Mouse (Mus musculus) heart, adult 8-10 months (tissue): ENCODE measurements around the gene Adgrl1. TPM values are rescaled to one million over a fixed set of nuclear protein-coding genes. Genes with fewer than 3 reads are reported as not detected.
"Not testable (repeated sequence)": the region's sequence is repeated elsewhere in the genome, so short reads cannot be mapped to it uniquely, and the experiment has no call there.

ENCODE experiments used
- DNase-seq: peaks from one replicate; pipeline ENCODE4 v3.0.0; 2022; ENCODE audit warnings: low spot score
- total RNA-seq, 4 experiments: library from RNA; stranded (reverse); gene quantifications; 2 replicates each; pipeline ENCODE4 v1.2.4; 2022

Gene Adgrl1
- total RNA-seq, 4 experiments from 2014 or later, result 10.8 to 17.6 (median 14.2) TPM

GRCm38 (mm10) chr8:83955106-83955957 lies 55.4 kb downstream of the Adgrl1 start, which contains the start of the genes Gm10644 and Asf1b:
TSS of gene Gm10644 (minus strand) at chr8:83955205.
TSS of gene Asf1b (plus strand) at chr8:83955507.
- peak; percentile 98 for DNase-seq

GRCm38 (mm10) chr8:83955958-83956218 lies 56.0 kb downstream of the Adgrl1 start:
- DNase-seq, result no peak

GRCm38 (mm10) chr8:83956789-83957188 lies 56.9 kb downstream of the Adgrl1 start:
- no peak for DNase-seq

GRCm38 (mm10) chr8:83964015-83964765 lies 64.3 kb downstream of the Adgrl1 start:
- DNase-seq, result peak; percentile 65

DNA sequence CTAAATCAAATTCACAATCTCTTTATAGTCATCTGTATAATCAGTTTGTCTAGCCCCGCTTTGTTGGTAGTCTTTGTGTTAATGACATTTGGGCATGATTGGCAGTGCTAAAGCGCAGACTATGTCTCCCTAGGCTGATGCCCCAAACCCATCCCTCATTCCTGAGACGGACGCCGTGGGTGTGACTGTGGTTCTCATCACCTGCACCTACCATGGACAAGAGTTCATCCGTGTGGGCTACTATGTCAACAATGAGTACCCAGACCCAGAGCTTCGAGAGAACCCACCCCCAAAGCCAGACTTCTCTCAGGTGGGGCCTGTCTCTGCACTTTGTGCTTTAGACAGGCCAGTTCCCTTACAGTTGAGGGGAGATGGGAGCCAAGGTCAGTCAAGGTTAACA lies 67.8 kb downstream of the Adgrl1 start:
- DNase-seq, result no peak

DNA sequence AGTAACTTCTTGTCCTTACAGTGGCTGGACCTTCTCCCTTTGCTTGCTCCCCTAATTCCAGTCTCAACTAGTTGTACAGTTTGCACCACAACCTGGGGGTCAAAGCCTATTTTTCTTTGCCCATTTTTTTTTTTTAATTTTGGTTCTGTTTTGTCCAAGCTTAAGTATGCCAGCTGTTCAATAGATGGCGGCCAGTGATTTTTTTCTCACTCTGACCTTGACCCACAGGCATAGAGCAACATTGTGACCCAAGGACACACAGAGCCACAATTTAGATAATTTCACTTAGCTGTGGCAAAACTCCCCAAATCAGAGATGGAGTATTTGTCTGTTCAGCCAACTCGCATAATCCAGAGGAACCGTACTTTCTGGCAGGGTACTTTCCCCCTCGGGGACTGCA lies 71.2 kb downstream of the Adgrl1 start:
- no peak for DNase-seq

DNA sequence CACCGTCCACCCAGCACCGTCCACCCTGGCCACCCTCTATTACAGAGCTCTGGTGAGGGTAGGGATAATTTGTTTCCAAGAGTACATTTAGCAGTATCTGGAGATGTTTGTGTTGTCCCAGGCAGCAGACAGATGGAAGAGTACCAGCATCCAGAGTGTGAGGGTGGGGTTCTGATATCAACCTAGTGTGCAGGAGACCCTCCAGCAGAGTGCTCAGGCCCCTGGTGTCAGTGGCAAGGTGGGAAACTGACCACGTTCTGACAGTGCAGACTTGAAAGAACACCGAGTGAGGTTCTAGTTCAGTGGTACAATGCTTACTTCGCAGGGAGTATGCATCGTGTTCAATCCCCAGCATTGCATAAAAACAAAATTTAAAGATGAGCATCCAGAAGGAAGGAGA lies 71.8 kb downstream of the Adgrl1 start:
- DNase-seq, result no peak

DNA sequence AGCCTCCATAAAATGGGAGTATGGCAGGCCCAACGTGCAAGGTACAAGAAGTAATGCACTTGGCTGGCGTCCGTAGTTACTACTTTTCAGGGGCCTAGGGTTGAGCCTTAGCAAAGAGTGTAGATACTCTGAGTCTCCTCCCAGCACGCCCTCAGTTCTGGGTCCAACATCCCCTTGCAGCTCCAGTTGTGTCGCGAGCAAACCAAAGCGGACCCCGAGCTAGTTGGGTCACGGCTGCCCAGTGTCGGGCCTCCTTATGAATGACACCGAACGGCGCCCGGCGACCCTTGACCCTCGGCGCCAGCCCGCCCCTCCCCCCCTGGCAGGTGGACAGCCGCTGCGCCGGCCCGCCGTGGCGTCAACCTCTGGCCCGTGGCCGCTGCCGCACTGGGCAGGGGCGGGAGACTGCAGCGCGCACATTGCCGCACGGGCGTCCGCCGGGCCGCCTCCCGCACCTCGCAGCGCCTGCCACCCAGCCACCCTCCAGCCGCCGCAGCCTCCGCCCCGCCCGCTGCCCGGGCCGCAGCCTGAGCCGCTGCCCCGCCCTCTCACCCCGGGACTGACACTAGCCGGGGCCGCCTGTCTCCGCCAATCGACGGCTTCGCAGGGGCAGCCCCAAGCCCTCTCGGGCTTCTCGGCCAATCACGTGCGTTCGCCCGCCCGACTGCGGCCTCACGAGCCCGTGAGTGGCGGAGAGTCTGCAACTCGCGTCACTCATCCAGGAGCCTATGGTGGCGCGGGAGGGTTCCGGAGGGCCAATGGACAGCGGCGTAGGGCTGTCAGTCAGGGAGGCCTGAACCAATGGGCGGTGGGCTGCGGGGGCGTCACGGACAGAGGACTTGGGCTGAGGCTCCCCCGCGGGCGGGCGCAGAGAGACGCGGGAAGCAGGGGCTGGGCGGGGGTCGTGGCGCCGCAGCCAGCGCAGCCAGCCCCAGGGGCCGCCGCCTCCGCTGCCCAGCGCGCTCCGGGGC lies 72.5 kb downstream of the Adgrl1 start, which contains the start of gene Prkaca:
Prkaca (plus strand) TSS at position 844 of the 971 bp plus-strand sequence.
- DNase-seq, result peak; percentile 99

- no peak for DNase-seq
Measured at GRCm38 (mm10) chr8:83973161-83974031, 73.5 kb downstream of the Adgrl1 start.

GRCm38 (mm10) chr8:83974521-83974920 lies 74.6 kb downstream of the Adgrl1 start:
- DNase-seq, result no peak

GRCm38 (mm10) chr8:83976101-83976630 lies 76.3 kb downstream of the Adgrl1 start:
- DNase-seq, result no peak

DNA sequence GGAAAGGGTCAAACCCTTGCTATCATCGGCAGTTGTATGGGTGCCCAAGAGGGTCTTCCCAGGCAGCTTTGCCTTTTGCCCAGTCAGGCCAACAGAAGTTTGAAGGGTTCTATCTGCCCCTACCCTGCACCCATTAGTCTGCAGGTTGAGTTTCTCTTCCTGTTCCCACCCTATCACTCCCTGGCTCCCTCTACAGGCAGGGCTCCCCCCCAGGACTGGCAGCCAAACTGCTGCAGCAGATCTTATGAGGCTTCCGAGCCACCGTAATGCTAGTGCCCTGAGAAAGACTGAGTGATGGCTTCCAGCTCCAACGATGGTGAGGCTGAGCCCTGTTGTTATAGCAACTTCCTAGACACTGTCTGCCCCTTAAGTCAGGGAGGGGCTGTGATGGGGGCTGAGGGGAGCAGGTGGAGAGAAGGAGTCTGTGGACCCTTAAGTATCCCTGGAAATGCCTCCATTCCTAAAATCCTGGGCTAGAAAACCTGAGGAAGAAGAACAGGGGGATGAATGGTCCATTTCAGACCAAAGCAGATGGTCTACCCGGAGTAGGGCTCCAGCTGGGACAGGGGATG lies 77.0 kb downstream of the Adgrl1 start:
- DNase-seq, result no peak

- no peak for DNase-seq
Measured at GRCm38 (mm10) chr8:83977646-83978045, 77.7 kb downstream of the Adgrl1 start.

- DNase-seq, result no peak
Measured at GRCm38 (mm10) chr8:83978200-83978599, 78.3 kb downstream of the Adgrl1 start.

- DNase-seq, result peak; percentile 58
Measured at GRCm38 (mm10) chr8:83980250-83980649, 80.3 kb downstream of the Adgrl1 start.

DNA sequence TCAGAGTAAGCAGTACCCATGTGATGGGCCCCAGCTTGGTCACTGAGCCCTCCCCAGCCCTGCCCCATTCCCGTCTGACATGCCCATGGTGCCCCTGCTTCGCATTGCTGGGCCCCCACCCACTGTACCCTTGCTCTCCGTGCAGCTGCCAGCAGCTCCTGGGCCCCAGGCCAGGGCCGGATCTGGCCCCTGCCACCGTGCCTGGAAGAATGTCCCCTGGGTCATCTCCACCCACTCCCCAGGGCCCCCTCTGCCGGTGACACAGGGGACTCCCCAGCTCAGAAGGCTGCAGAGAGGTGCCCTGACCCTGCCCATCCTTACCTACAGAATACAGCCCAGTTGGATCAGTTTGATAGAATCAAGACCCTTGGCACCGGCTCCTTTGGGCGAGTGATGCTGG lies 80.9 kb downstream of the Adgrl1 start:
- DNase-seq, result no peak

GRCm38 (mm10) chr8:83981533-83981932 lies 81.6 kb downstream of the Adgrl1 start:
- no peak for DNase-seq

DNA sequence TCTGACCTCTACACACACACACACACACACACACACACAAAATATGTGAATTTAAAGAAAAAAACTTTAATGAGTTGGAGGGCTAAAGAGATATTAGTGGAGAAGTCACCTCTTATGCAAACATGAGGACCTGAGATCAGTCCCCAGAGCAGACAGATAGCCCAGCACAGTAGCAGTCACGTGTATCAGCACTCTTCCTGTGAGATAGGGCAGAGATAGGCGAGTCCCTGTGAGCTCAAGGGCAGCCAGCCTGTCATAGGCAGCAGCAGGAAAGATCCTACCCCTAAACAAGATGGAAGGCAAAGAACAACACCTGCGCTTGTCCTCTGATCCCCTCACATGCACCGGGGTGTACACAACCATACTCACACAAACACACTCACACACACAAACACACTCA lies 82.5 kb downstream of the Adgrl1 start:
- no peak for DNase-seq

DNA sequence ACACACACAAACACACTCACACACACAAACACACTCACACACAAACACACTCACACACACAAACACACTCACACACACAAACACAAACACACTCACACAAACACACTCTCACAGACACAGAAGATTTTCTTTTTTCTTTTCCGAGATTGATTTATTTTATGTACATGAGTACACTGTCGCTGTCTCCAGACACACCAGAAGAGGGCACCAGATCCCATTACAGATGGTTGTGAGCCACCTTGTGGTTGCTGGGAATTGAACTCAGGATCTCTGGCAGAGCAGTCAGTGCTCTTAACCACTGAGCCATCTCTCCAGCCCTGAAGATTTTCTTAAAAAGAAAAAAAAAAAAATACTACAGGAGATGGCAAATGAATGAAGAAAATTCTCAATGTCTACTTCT lies 83.3 kb downstream of the Adgrl1 start:
- not testable (repeated sequence) for DNase-seq

- DNase-seq, result no peak
Measured at GRCm38 (mm10) chr8:83989243-83989642, 89.3 kb downstream of the Adgrl1 start.
